Mouse (Mus musculus) thymus, postnatal 36 days (tissue): ENCODE data around the gene Cpm.
"Not testable (repeated sequence)": the region's sequence is repeated elsewhere in the genome, so short reads cannot be mapped to it uniquely, and the experiment has no call there.

ENCODE experiments used
- DNase-seq, 2 experiments: peaks; one replicate each; pipeline ENCODE4 v3.0.0; 2022; ENCODE audit warnings: mixed read lengths in 2 of 2

Cpm gene

DNA sequence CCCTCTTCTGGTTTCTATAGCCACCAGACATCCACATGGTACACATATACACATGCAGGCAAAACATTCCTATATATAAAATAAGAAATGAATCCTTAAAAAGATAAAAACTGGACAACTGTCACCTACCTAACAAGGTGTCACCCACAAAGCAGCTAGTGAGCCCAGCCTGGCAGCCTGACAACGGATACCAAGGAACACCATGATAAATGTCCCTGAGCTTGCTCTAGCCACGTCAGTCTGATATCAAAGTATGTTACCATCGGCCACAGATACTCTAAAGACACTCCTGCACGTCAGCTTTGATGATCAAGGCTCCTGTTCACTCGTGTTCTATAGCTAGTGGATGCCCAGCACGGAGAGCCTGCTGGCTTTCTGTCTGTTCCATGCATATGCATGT, 77.1 kb downstream of the Cpm start:
- DNase-seq: no peak

DNA sequence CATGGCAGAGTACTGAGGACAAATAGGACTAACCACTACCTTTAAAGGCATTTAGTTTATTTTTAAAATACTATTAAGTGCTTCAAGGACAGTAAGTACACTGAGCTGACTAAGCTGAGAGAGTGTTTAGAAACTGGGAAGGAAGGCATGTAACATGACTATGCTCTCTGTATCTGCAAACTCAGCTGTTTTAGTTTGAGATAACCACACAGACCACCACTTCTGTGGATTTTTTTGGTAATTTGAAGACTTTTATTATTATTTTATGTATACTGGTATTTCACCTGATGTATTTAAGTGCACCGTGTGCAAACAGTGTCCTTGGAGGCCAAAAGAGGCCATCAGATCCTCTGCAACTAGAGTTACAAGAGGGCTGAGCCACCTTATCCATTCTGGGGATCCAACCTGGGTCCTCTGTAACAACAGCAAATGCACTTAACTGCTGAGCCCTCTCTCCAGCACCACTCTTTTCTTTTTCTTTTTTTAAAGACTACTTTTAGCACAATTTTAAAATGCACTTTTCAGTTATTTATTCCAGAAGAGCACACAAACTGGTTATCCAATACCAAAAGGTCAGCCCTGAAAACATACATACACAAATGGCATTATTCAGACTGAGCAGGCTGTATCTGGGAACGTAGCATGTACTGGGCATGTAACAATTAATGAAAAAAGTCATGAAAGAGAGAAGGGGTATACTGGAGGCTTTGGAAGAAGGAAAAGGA, 78.0 kb downstream of the Cpm start:
- DNase-seq: no peak

DNA sequence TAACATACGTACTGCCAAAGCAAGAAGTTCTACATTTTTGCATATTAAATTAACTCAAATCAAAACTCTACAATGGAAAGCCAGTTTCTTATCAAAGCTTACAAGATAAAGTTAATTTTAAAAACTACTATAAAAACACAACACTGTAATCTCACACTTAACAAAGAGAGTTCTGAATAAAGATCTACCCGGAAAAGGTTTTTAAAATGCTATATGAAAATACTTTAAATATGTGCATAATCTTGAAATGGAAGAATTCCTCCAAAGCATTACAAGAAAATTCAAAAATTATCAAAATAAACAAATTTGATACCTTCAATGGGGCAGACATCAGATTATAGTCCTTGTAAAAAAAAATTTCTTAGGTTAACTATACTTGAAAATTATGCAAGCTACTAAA, 79.1 kb downstream of the Cpm start:
- DNase-seq: no peak

DNA sequence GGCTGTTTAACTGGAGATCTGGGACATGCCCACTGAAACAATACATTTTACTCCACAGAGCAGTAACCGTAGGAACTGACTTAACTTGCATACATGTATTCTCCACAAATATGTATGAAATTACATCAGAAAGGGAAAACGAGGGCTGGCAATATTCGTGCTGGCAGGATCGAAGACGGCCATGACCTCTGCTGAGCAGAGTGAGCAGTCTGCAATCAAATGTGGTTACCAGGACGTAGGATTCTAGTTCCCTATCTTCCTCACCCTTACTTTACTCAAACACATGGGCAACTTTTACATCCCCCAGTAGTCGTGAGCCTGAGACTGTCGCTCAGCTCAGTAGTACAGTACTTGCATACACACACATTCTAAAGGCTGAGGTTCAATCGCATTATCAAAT, 79.6 kb downstream of the Cpm start:
- no peak for DNase-seq

DNA sequence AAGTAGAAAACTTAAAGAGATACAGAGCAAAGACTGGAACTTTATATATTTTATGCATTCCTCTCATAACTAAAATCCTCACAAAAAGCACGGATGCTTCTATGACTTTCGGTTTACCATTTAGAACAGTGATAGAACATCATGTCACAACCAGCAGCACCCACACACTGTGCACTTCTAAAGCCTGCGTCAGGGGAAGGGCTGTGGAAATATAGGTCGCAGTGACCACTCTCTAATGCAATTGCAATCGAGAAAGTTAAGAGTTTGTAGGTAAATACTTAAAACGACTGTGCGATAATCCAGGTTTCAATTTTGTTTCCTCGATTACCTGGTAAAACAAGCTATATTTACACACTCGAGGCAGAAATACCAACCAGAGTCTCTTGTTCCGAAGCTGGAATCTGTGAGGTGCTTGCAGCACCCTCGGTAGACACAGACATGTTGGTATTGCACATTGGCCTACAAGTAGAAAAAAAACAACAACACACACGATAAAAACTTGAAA, 80.1 kb downstream of the Cpm start:
- DNase-seq: no peak

DNA sequence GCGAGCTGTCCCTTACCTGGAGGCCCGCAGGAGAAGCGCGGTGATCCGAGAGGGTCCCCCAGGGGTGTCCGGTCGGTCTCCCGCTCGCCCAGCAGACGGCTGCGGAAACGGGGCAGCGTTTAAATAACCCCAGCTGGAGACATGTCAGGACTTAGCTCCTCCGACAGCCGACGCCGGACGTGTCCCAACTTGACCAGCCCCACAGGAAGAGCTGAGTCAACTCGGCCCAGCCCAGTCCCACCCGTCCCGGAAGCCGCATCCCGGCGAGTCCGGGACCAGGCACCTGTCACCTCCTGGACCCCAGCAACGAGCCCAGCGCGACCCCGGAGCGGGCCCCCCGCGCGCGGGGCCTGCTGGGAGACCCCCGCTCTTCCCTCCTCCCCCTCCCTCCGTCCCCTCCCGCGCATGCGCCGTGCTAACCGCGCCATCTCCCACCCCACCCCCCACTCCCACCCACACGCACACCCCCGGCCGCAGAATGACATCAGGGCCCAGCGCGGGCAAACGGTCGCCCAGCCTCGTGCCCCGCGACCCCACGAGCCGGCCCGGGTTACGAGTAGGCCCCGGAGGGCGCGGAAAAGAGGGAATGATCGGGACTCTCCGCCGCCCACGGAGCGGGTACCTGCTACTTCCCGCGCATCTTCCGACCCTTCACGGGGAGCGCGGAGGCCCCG, 80.8 kb downstream of the Cpm start:
- DNase-seq: peak; percentile 77 to 83

DNA sequence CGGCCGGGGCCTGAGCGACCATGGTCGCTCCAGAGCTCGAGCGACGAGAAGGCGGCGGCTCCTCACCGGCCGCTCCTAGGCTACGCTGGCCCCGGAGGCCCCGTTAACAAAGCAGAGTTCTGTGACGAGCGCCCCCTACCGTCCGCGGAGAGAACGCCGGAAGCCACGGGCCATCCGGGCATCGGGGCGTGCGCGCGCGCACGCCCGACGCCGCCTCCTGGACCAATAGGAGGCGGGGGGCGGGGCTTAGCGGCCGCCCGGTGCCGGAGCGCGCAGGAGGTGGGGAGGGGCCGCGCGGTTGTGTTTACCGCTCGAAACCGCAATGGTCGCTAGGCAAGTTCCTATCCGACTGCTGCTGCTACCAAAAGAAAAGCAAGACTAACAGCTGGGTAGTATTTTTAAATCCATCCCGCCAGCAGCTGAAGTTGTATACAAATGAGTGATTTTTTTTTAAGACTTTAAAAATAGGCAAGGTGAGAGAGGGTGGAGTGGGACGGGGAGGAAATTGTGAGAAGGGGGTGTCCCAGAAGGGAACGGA, 81.4 kb downstream of the Cpm start, which contains the start of gene Mdm2:
Gene Mdm2, minus strand, starts transcription at position 155 of the 538 bp plus-strand sequence.
- peak; percentile 95 to 98 for DNase-seq

DNA sequence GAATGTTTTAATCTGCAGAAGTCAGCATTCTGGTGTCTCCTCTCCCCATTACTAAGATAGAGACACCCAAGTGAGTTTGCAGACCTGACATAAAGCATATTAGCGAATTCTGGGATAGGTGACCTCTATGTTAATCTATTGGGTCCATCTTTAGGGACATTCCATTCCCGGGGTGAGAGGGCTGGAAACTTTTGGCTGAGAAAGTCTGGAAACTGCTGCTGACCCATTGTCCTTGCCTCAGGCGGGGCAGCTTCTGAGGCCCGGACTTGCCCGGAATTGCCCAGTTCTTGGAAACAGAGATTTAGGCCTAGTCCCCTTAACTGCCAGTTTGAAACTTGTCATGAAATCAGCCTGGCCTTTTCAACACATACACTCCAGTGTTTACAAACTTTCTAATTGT, 82.1 kb downstream of the Cpm start:
- peak in 1 of 2 experiments; percentile 23 for DNase-seq

DNA sequence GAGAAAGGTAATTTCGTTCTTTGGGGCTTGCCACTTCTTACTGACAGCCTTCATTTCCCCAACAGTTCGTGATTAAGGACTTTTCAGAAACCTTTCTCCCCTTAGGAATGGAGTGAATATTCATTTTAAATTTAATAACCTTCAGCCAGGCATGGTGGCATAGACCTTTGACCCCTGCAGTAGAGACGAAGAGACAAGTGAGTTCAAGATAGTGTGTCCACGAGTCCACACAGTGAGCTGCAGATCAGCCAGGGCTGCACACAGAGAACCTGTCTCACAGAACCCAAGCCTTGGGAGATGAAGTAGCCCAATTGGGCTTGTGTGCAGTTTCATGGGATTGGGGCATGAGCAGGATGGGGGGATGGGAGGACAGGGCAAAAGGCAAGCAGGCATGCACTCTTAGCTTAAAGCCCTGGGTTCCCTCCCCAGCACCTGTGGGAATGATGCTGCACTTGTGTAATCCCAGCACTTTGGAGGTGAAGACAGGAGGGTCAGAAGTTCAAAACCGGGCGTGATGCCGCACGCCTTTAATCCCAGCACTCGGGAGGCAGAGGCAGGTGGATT, 83.0 kb downstream of the Cpm start:
- DNase-seq: no peak

DNA sequence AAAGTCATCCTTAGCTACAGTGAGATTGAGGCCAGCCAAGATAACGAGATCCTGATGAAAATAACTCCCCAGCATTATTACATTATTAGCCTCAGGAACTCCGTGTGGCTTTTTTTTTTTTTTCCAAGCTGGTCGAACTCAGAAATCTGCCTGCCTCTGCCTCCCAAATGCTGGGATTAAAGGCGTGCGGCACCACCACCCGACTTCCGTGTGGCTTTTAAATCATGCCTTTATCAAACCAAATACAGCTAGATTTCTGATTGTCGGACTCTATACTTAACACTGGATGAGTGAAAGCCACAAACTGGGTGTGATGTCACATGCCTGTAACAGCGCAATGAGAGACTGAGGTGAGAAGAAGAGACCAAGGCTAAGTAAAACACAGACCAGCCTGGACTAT, 83.6 kb downstream of the Cpm start:
- no peak for DNase-seq

DNA sequence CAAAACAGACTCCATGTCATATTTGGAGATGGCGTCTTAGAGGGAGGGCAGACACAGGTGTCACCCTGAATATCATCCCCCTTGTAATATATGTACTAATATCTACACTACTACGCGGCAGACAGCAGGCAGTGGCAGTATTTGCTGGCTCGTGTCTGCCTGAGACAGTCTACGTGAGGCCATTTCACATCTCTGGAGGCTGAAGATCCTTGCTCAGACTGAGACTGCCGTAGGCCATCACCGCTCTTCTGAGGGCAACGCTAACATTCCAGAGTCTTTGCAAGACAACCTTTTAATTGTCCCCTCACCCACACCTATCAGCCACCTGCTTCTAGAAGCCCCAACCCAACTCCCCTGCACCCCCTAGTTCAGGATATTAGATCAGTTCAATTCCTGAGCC, 84.2 kb downstream of the Cpm start:
- DNase-seq: no peak

DNA sequence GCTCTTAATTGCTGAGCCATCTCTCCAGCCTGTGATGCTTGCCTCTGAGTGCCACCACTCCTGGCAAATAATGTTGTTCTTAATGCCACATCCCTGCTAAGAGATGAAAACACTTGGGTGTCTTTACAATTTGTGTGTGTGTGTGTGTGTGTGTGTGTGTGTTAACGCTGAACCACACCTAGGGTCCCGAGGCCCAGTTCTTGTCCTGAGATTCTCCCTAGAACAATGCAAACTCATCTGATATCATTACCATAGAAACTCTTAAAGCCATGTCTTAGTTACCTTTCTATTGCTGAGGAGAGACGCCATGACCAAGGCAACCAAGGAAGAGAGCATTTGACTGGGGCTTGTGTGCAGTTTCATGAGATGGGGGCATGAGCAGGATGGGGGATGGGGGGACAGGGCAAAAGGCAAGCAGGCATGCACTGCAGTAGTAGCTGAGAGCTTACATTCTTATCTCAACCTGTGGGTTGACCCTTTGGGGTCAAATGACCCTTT, 84.8 kb downstream of the Cpm start:
- DNase-seq: no peak

DNA sequence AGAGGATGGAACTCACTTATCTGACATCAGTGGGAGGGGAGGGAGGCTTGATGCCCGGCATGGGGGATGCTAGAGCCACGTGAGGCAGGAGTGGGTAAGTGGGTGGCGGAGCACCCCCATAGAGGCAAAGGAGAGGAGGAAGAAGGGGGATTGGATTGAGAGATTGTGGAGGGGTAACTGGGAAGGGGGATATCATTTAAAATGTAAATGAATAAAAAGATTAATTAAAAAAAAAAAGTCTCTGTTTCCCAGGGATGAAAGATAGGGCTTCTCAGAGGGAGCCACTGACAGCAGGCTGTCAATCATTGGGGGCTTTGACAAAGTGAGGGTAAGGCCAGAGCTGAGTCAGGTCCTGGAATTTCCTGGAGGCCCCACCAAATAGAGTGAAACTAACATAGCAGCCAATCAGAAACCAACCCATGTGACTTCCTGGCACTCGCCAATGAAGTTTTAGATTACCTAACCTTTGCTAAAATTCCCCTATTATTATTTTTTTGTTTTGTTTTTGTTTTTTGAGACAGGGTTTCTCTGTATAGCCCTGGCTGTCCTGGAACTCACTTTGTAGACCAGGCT, 85.7 kb downstream of the Cpm start:
- DNase-seq: no peak

DNA sequence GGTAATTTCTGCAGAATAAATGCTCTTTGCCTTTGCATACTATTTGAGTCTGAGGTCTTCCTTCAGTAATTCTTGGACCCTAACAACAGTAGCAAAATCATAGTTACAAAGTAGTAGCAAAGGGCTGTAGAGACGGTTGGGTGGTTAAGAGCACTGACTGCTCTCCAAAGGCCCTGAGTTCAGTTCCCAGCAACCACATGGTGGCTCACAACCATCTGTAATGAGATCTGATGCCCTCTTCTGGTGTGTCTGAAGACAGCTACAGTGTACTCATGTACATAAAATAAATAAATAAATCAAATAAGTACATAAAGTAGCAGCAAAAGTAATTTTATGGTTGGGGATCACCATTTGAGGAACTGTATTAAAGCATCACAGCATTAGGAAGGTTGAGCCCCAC, 86.4 kb downstream of the Cpm start:
- not testable (repeated sequence) for DNase-seq

DNA sequence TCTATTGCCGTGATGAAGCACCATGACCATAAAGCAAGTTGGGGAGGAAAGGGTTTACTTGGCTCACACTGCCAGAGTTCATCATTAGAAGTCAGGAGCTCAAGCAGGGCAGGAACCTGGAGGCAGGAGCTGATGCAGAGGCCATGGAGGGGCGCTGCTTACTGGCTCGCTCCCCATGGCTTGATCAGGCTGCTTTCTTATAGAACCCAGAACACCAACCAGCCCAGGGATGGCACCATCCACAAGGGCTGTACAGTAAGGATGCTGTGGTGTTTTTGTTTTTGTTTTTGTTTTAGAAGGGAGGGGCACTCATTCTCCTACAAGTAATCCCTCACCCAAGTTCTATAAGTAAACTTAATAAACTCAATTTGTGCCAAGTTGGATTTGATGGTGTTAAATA, 87.4 kb downstream of the Cpm start:
- DNase-seq: no peak

DNA sequence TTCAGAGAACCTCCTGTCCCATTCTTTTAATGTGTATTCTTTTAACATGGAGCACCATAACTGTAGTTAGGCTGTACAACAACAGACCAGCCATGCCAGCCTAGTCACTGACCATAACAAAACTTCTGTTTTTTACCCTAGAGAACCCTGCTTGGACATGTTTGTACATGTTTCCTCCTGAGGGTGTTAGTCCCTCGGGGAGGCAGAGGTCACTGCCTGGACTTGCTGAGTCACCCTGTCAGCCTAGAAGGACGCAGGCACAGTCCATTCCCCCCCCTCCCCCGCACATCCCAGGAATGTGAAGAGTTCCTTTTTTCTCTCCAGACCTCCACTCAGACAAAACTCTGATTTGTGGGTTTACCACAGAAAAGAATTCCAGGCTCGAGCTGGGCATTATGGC, 88.3 kb downstream of the Cpm start:
- DNase-seq: no peak

DNA sequence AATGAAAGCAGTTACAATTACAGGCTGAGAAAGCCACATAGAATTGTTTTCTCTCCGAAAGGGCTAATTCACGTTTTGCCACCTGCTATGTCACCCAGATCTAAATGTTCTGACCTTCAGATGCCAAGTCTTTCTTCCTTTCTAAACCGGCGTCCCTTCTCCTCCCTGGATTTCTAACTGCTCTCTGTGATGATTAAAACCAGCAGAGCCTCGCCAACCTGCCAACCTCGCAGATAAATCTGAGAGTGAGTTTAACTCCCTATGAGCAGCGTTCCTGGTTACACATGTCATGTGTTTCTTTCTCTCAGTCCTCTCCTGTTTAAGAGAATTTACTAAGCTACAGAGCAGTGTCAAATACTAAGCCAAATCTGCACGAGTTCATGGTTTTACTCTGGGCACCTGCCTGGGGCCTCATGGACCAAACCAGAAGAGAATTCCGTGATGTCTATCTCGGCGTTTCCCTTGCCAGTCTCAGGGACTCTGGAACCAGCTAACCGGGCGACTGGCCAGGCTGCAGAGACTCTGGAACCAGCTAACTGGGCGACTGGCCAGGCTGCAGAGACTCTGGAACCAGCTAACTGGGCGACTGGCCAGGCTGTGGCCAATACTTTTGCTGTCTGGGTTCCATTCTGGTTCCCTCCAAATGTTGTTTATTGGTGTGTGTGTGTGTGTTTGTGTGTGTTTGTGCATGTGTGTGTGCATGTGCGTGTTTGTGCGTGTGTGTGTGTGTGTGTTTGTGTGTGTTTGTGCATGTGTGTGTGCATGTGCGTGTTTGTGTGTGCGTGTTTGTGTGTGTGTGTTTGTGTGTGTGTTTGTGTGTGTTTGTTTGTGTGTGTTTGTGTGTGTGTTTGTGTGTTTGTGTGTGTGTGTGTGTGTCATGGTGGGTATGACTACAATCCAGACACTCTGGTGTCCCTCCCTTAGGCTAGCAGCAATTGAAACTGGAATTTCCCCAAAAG, 89.1 kb downstream of the Cpm start:
- DNase-seq: no peak

DNA sequence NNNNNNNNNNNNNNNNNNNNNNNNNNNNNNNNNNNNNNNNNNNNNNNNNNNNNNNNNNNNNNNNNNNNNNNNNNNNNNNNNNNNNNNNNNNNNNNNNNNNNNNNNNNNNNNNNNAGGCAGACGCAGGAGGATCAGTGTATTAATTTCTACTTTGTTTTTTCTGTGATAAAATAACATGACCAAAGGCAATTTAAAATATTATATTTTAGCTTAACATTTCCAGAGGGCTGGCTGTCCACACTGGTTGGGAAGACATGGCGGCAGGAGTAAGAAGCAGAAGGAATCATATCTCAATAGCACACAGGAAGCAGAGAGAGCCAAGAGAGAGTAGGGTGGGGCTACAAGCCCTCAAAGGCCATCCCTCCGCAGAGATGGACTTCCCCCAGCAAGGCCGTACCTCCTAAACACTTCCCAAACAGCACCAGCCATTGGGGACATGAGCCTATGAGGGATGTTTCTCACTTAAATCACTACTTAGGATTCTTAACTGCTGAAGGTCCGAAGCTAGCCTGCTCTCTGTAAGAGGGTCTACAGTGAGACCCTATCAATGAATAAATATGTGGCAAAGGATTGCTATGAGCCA, 94.9 kb downstream of the Cpm start:
- no peak for DNase-seq

DNA sequence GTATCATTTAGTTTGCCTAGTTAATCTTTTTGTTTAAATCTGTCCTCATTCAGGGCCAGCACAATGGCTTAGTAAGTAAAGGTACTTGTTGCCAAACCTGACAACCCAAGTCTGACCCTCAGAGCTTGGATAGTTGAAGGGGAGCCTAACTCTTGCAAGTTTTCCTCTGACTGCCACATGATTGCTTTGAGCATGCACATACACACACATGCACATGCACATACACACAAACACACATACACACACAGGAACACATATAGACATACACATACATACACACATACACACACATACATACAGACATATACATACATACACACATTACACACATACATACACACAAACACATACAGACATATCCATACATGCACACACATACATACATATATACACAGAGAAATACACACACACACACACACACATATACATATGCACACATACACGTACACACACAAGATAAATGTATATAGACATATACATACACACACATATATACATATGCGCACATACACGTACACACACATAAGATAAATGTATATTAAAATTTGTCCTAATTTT, 95.6 kb downstream of the Cpm start:
- no peak for DNase-seq

DNA sequence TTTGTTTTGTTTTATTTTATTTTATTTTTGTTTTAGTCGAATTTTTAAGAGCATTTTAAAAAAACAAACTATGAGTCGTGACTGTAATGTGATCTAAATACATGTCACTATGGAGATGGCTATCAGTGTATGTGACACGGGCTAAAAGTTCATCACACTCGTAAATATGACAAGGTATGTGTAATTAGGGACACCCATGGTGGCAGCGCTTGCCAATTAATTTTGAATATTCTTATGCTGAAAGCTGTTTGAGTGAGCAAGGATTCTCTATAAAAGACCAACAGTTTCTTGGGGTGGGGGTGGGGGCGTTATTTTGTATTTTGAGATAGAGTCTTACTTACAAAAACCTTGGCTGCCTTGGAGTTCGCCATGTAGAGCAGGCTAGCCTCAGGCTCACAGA, 96.4 kb downstream of the Cpm start:
- DNase-seq: no peak

DNA sequence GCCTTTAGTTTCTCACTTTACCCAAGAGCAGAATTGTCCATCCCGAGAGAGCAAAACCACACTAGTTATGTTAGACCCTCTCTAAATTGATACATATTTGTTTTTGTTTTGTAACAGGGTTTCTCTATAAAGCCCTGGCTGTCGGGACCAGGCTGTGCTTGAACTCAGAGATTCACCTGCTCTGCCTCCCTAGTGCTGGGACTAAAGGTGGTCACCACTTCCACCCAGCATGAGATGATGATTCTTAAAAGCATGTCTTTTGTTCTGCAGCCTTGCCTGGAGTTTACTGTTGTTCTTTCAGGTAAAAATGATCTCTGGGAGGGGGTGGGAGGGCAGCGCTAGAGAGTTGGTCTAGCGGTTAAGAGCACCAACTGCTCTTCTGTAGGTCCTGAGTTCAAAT, 97.0 kb downstream of the Cpm start:
- no peak for DNase-seq
